Mouse (Mus musculus) embryonic facial prominence, embryonic 10.5 days (tissue): Measurements from ENCODE around the gene Pth2. TPM values are rescaled to one million over a fixed set of nuclear protein-coding genes. Genes with fewer than 3 reads are reported as not detected.

ENCODE experiments used
- DNase-seq: peaks from one replicate; pipeline ENCODE4 v3.0.0-alpha.2; 2017; ENCODE audit warnings: low spot score
- H3K27ac ChIP-seq: fragments of 300-500 bp; sonication (generic); replicated peaks from 2 replicates; pipeline ENCODE4 v1.5.1; 2016; ENCODE audit warnings: mild to moderate bottlenecking
- H3K27me3 ChIP-seq: fragments of 300-500 bp; sonication (generic); replicated peaks from 2 replicates; pipeline ENCODE4 v1.6.1; 2016; ENCODE audit warnings: low read depth, mild to moderate bottlenecking; ENCODE audit not compliant: poor library complexity, severe bottlenecking
- H3K36me3 ChIP-seq: fragments of 300-500 bp; sonication (generic); replicated peaks from 2 replicates; pipeline ENCODE4 v1.6.1; 2016; ENCODE audit warnings: mild to moderate bottlenecking, moderate library complexity
- H3K4me1 ChIP-seq: fragments of 300-500 bp; sonication (generic); 2 replicates; pipeline ENCODE4 v1.6.1; 2016
- H3K4me3 ChIP-seq: fragments of 300-500 bp; sonication (generic); 2 replicates; pipeline ENCODE4 v1.5.1; 2016; ENCODE audit warnings: mild to moderate bottlenecking, moderate library complexity
- H3K9me3 ChIP-seq: fragments of 300-500 bp; sonication (generic); 2 replicates; pipeline ENCODE4 v1.6.1; 2016; ENCODE audit warnings: mild to moderate bottlenecking
- WGBS: fragments of 180-500 bp; shearing (Covaris S2); methylation state at CpG from one replicate; pipeline ENCODE4 v1.1.7; 2016; 5-methylcytosine and 5-hydroxymethylcytosine counted together
- microRNA-seq: library from miRNA; unstranded; fragments of <30 nt; microRNA quantifications from one replicate; pipeline ENCODE4, GENCODE M21; 2017
- polyA plus RNA-seq: library from polyadenylated mRNA; unstranded; fragments of >200 nt; fragmentation: Nextera tagmentation; extraction: Ambion mirVana; gene quantifications from 2 replicates; pipeline ENCODE4 v1.2.1, GENCODE M21; 2016

Gene Pth2
- polyA plus RNA-seq, 1 experiment from 2014 or later, result not detected

GRCm38 (mm10) chr7:45216442-45217183 is 35.8 kb downstream of the Pth2 start:
- no peaks in the 10 kb centered on the region for H3K9me3 ChIP-seq
- H3K36me3 ChIP-seq, result peaks cover 49% of the 10 kb centered on the region
- peak; percentile 96 for DNase-seq
- WGBS, result under 1% methylated on average over 13 of the region's 13 CpGs
- H3K4me3 ChIP-seq, result peak overlapping the region; percentile 84
- peak overlapping the region; percentile 99 for H3K27ac ChIP-seq
- peaks cover 59% of the 10 kb centered on the region for H3K4me1 ChIP-seq
- H3K27me3 ChIP-seq, result peaks cover 24% of the 10 kb centered on the region

GRCm38 (mm10) chr7:45221680-45222079 is 40.9 kb downstream of the Pth2 start:
- no peaks in the 10 kb centered on the region for H3K27me3 ChIP-seq
- peaks cover 36% of the 10 kb centered on the region for H3K4me1 ChIP-seq
- 89% methylated on average over 2 of the region's 2 CpGs for WGBS
- peaks cover 99% of the 10 kb centered on the region for H3K36me3 ChIP-seq
- H3K9me3 ChIP-seq, result no peaks in the 10 kb centered on the region
- H3K27ac ChIP-seq, result no peak overlapping the region
- no peak overlapping the region for H3K4me3 ChIP-seq
- DNase-seq, result no peak

- Histone ChIP-seq H3K36me3 (peaks cover 100% of the 10 kb centered on the region), H3K4me3 (no peak overlapping the region), H3K27ac (no peak overlapping the region), H3K9me3 (no peaks in the 10 kb centered on the region), H3K27me3 (no peaks in the 10 kb centered on the region), H3K4me1 (0 out of 2 replicates have a peak, but pooled peaks cover 6% of the 10 kb centered on the region)
- 95% methylated on average over 7 of the region's 7 CpGs for WGBS
- DNase-seq, result no peak
Observed at GRCm38 (mm10) chr7:45224826-45225225, 44.0 kb downstream of the Pth2 start.

GRCm38 (mm10) chr7:45226421-45226820 is 45.6 kb downstream of the Pth2 start:
- H3K27ac ChIP-seq, result no peak overlapping the region
- WGBS, result 97% methylated on average over 5 of the region's 5 CpGs
- H3K4me3 ChIP-seq, result no peak overlapping the region
- DNase-seq, result no peak
- H3K9me3 ChIP-seq, result no peaks in the 10 kb centered on the region
- no peaks in the 10 kb centered on the region for H3K4me1 ChIP-seq
- H3K27me3 ChIP-seq, result no peaks in the 10 kb centered on the region
- H3K36me3 ChIP-seq, result peaks cover 100% of the 10 kb centered on the region

GRCm38 (mm10) chr7:45228548-45228947 is 47.8 kb downstream of the Pth2 start:
- 97% methylated on average over 18 of the region's 18 CpGs for WGBS
- Histone ChIP-seq H3K9me3 (no peaks in the 10 kb centered on the region), H3K4me1 (peaks cover 17% of the 10 kb centered on the region), H3K27me3 (0 out of 2 replicates have a peak, but pooled peaks cover 8% of the 10 kb centered on the region), H3K27ac (no peak overlapping the region), H3K36me3 (peaks cover 100% of the 10 kb centered on the region), H3K4me3 (no peak overlapping the region)
- DNase-seq, result no peak

- H3K36me3 ChIP-seq, result peaks cover 100% of the 10 kb centered on the region
- H3K27me3 ChIP-seq, result 0 out of 2 replicates have a peak, but pooled peaks cover 8% of the 10 kb centered on the region
- no peak overlapping the region for H3K27ac ChIP-seq
- H3K4me1 ChIP-seq, result peaks cover 22% of the 10 kb centered on the region
- DNase-seq, result no peak
- no peaks in the 10 kb centered on the region for H3K9me3 ChIP-seq
- no peak overlapping the region for H3K4me3 ChIP-seq
- 93% methylated on average over 8 of the region's 8 CpGs for WGBS
Observed at GRCm38 (mm10) chr7:45229046-45229445, 48.3 kb downstream of the Pth2 start.

- DNase-seq, result no peak
- Histone ChIP-seq H3K4me1 (peaks cover 28% of the 10 kb centered on the region), H3K9me3 (no peaks in the 10 kb centered on the region), H3K27me3 (0 out of 2 replicates have a peak, but pooled peaks cover 8% of the 10 kb centered on the region), H3K4me3 (no peak overlapping the region), H3K36me3 (peaks cover 96% of the 10 kb centered on the region), H3K27ac (no peak overlapping the region)
- WGBS, result 90% methylated on average over 7 of the region's 7 CpGs
Observed at GRCm38 (mm10) chr7:45229459-45230203, 48.8 kb downstream of the Pth2 start.

- no peaks in the 10 kb centered on the region for H3K9me3 ChIP-seq
- peaks cover 43% of the 10 kb centered on the region for H3K4me1 ChIP-seq
- H3K4me3 ChIP-seq, result no peak overlapping the region
- no peak for DNase-seq
- H3K27ac ChIP-seq, result no peak overlapping the region
- H3K27me3 ChIP-seq, result peaks cover 16% of the 10 kb centered on the region
- H3K36me3 ChIP-seq, result peaks cover 81% of the 10 kb centered on the region
- 91% methylated on average over 12 of the region's 12 CpGs for WGBS
Observed at GRCm38 (mm10) chr7:45231192-45231591, 50.4 kb downstream of the Pth2 start.

Small RNAs within 50 kb of the gene (microRNA-seq; reads per million reads assigned to microRNA genes)
- gene Mir7055, result not detected

Other genes starting within 250 kb of the Pth2 start
- gene Tsks, start 237.8 kb upstream of the Pth2 start, polyA plus RNA-seq, result 0.14 and 0.30 TPM in 2 replicates
- gene Cpt1c, start 206.1 kb upstream of the Pth2 start, polyA plus RNA-seq, result 18.5 and 18.8 TPM in 2 replicates
- 968 and 991 TPM in 2 replicates for gene Prmt1, start 194.4 kb upstream of the Pth2 start, polyA plus RNA-seq
- 70.3 and 77.5 TPM in 2 replicates for gene Irf3, start 183.3 kb upstream of the Pth2 start, polyA plus RNA-seq
- gene Bcl2l12, start 182.3 kb upstream of the Pth2 start, polyA plus RNA-seq, result 87.0 and 90.7 TPM in 2 replicates
- gene Scaf1, start 164.6 kb upstream of the Pth2 start, polyA plus RNA-seq, result 46.2 and 47.9 TPM in 2 replicates
- gene Rras, start 163.0 kb upstream of the Pth2 start, polyA plus RNA-seq, result 18.8 and 20.3 TPM in 2 replicates
- 13.4 and 14.9 TPM in 2 replicates for gene Prr12, start 128.1 kb upstream of the Pth2 start, polyA plus RNA-seq
- gene Nosip, start 118.6 kb upstream of the Pth2 start, polyA plus RNA-seq, result 70.8 and 74.7 TPM in 2 replicates
- gene Prrg2, start 118.3 kb upstream of the Pth2 start, polyA plus RNA-seq, result 23.3 and 24.4 TPM in 2 replicates
- gene Rcn3, start 88.8 kb upstream of the Pth2 start, polyA plus RNA-seq, result 144 and 156 TPM in 2 replicates
- gene Fcgrt, start 77.1 kb upstream of the Pth2 start, polyA plus RNA-seq, result 6.0 and 7.0 TPM in 2 replicates
- gene Rps11, start 56.6 kb upstream of the Pth2 start, polyA plus RNA-seq, result 1,885 and 1,917 TPM in 2 replicates
- 1,273 and 1,282 TPM in 2 replicates for gene Rpl13a, start 52.2 kb upstream of the Pth2 start, polyA plus RNA-seq
- gene Gm45713, start 44.8 kb upstream of the Pth2 start, polyA plus RNA-seq, result 0.31 TPM in 1 of 2 replicates, not detected in the other
- 0.97 and 1.8 TPM in 2 replicates for gene Flt3l, start 44.6 kb upstream of the Pth2 start, polyA plus RNA-seq
- gene Pih1d1, start 26.7 kb upstream of the Pth2 start, polyA plus RNA-seq, result 99.6 and 103 TPM in 2 replicates
- 65.3 and 71.7 TPM in 2 replicates for gene Aldh16a1, start 26.4 kb upstream of the Pth2 start, polyA plus RNA-seq
- 0.74 and 1.2 TPM in 2 replicates for gene Slc17a7, start 17.0 kb upstream of the Pth2 start, polyA plus RNA-seq
- gene Gfy, start 1.4 kb upstream of the Pth2 start, polyA plus RNA-seq, result 0.10 and 0.29 TPM in 2 replicates
- 0.62 and 0.67 TPM in 2 replicates for gene Ccdc155, start 23.9 kb downstream of the Pth2 start, polyA plus RNA-seq
- 1.2 and 2.0 TPM in 2 replicates for gene Dkkl1, start 31.2 kb downstream of the Pth2 start, polyA plus RNA-seq
- 394 and 421 TPM in 2 replicates for gene Tead2, start 34.8 kb downstream of the Pth2 start, polyA plus RNA-seq
- gene Cd37, start 58.1 kb downstream of the Pth2 start, polyA plus RNA-seq, result 0.50 and 0.88 TPM in 2 replicates
- 0.28 and 0.32 TPM in 2 replicates for gene Slc6a16, start 60.1 kb downstream of the Pth2 start, polyA plus RNA-seq
- gene Slc6a21, start 96.5 kb downstream of the Pth2 start, polyA plus RNA-seq, result not detected in 2 replicates
- gene Trpm4, start 152.8 kb downstream of the Pth2 start, polyA plus RNA-seq, result 10.6 and 11.3 TPM in 2 replicates
- 0.31 and 0.64 TPM in 2 replicates for gene Hrc, start 154.3 kb downstream of the Pth2 start, polyA plus RNA-seq
- gene Ppfia3, start 186.0 kb downstream of the Pth2 start, polyA plus RNA-seq, result 5.8 and 7.1 TPM in 2 replicates
- 0.24 and 1.2 TPM in 2 replicates for gene Lin7b, start 189.6 kb downstream of the Pth2 start, polyA plus RNA-seq
- gene Snrnp70, start 214.7 kb downstream of the Pth2 start, polyA plus RNA-seq, result 285 and 287 TPM in 2 replicates
- 0.06 TPM in 1 of 2 replicates, not detected in the other for gene Kcna7, start 224.7 kb downstream of the Pth2 start, polyA plus RNA-seq
- gene Ntf5, start 232.7 kb downstream of the Pth2 start, polyA plus RNA-seq, result 2.8 TPM in 2 replicates
- 0.24 and 0.70 TPM in 2 replicates for gene Lhb, start 239.8 kb downstream of the Pth2 start, polyA plus RNA-seq